Mouse (Mus musculus) midbrain, embryonic 11.5 days (tissue): Measurements from ENCODE around the gene Cct5. TPM values are rescaled to one million over a fixed set of nuclear protein-coding genes. Genes with fewer than 3 reads are reported as not detected.

Source experiments
- ATAC-seq: fragments of 200-750 bp; cut with Nextera tagmentation; 2 replicates; pipeline ENCODE4 v1.8.0; 2017; ENCODE audit warnings: moderate TSS enrichment, moderate library complexity; ENCODE audit not compliant: low FRiP score
- DNase-seq: peaks from one replicate; pipeline ENCODE4 v3.0.0; 2015; ENCODE audit warnings: low spot score; ENCODE audit errors: missing footprints
- H3K27ac ChIP-seq: fragments of 300-500 bp; sonication (generic); 2 replicates; pipeline ENCODE4 v1.5.1; 2014; ENCODE audit warnings: low read depth, low read length
- H3K27me3 ChIP-seq: fragments of 300-500 bp; sonication (generic); 2 replicates; pipeline ENCODE4 v1.6.1; 2014; ENCODE audit warnings: mild to moderate bottlenecking, low read length, moderate library complexity, mixed read lengths; ENCODE audit not compliant: control insufficient read depth, insufficient read depth
- H3K36me3 ChIP-seq: fragments of 300-500 bp; sonication (generic); 2 replicates; pipeline ENCODE4 v1.6.1; 2014; ENCODE audit warnings: mild to moderate bottlenecking, low read length, moderate library complexity, mixed read lengths; ENCODE audit not compliant: control insufficient read depth, insufficient read depth
- H3K4me1 ChIP-seq: fragments of 300-500 bp; sonication (generic); 2 replicates; pipeline ENCODE4 v1.6.1; 2014; ENCODE audit warnings: low read length; ENCODE audit not compliant: control insufficient read depth, insufficient read depth
- H3K4me2 ChIP-seq: fragments of 300-500 bp; sonication (generic); 2 replicates; pipeline ENCODE4 v1.6.1; 2014; ENCODE audit warnings: mild to moderate bottlenecking, moderate library complexity
- H3K4me3 ChIP-seq: fragments of 300-500 bp; sonication (generic); 2 replicates; pipeline ENCODE4 v1.5.1; 2014; ENCODE audit warnings: low read depth, low read length
- H3K9ac ChIP-seq: fragments of 300-500 bp; sonication (generic); 2 replicates; pipeline ENCODE4 v1.6.1; 2014; ENCODE audit warnings: low read length
- H3K9me3 ChIP-seq: fragments of 300-500 bp; sonication (generic); 2 replicates; pipeline ENCODE4 v1.6.1; 2016; ENCODE audit warnings: low read length; ENCODE audit not compliant: control insufficient read depth
- WGBS: fragments of 180-500 bp; shearing (Covaris S2); extraction: QIAGEN DNeasy Blood & Tissue Kit; methylation state at CpG from one replicate; pipeline ENCODE4 v1.1.7; 2014; 5-methylcytosine and 5-hydroxymethylcytosine counted together
- polyA plus RNA-seq: library from polyadenylated mRNA; unstranded; fragments of >200 nt; fragmentation: Nextera tagmentation; extraction: Ambion mirVana; gene quantifications from 2 replicates; pipeline ENCODE4 v1.2.1, GENCODE M21; 2014

The Cct5 gene
- polyA plus RNA-seq, 1 experiment from 2014 or later: 728 TPM

- Histone ChIP-seq H3K4me3 (no peak overlapping the region), H3K9ac (no peak overlapping the region), H3K27me3 (no peaks in the 10 kb centered on the region), H3K9me3 (no peaks in the 10 kb centered on the region), H3K27ac (no peak overlapping the region), H3K4me2 (no peak overlapping the region), H3K4me1 (no peaks in the 10 kb centered on the region), H3K36me3 (no peaks in the 10 kb centered on the region)
- ATAC-seq: no peak
- DNase-seq: no peak
- WGBS: 93% methylated on average over 3 of the region's 3 CpGs
Measured at GRCm38 (mm10) chr15:31629556-31629955, 28.0 kb upstream of the Cct5 start.

DNA sequence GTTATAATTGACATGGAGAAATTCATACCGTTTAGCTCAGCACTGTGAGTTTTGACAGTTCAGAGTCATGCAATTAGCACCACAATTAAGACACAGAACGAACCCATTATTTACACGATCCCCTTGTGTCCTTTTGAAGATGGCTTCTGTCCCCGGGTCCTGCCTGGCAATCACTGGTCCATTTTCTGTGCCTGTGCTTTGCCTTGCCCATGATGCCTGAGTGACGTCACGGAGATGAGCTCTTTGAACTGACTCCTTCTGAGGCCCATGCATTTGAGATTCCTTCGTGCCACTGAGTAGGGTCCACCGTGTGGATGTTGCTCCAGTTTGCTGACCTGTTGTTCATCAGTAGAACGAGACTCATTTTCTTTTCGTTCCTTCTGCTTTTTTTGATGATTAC lies 26.6 kb upstream of the Cct5 start:
- ATAC-seq: no peak
- WGBS: 74% methylated on average over 10 of the region's 10 CpGs
- no peaks in the 10 kb centered on the region for H3K9me3 ChIP-seq
- no peaks in the 10 kb centered on the region for H3K4me1 ChIP-seq
- no peaks in the 10 kb centered on the region for H3K36me3 ChIP-seq
- no peaks in the 10 kb centered on the region for H3K27me3 ChIP-seq
- no peak overlapping the region for H3K9ac ChIP-seq
- no peak overlapping the region for H3K4me3 ChIP-seq
- no peak for DNase-seq
- no peak overlapping the region for H3K27ac ChIP-seq
- H3K4me2 ChIP-seq: no peak overlapping the region

DNA sequence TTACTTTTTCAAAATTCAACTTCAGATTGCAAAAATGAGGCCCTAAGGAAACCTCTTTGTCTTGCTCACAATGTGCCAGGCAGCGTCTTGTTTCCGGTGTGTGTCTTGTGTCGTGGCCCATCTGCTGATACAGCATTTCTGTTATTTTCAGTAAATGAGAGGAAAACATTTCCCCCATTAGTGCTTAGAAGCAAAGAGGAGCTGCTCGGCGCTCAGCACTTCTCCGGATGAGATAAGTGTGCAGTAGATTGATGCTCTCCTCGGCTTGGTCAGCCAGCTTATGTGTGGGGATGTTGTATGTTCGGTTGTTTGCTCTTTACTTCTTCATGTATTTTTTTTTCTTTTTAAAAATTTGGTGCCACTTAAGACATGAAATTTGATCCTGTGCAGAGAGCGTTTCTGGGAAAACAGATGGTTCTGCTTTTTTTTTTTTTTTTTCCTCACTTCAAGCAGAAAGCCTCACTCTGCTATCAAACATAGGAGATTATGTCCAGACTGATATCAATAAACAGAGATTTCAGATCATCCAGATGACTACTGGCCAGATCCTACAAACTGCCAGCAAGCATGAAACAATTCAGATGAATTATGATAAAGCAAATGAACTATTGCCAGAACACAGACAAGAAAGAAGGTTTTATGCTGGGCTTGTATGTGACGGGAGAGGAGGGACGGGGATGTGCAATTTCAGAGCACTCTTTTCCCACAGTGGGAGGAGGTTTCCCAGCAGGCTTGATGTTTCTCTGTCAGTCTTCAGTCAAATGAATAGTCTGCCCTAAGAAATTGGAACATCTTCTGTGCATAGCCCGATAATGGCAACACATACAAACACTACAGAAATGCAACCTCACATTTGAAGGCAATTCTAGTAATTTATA lies 25.9 kb upstream of the Cct5 start:
- no peak for DNase-seq

DNA sequence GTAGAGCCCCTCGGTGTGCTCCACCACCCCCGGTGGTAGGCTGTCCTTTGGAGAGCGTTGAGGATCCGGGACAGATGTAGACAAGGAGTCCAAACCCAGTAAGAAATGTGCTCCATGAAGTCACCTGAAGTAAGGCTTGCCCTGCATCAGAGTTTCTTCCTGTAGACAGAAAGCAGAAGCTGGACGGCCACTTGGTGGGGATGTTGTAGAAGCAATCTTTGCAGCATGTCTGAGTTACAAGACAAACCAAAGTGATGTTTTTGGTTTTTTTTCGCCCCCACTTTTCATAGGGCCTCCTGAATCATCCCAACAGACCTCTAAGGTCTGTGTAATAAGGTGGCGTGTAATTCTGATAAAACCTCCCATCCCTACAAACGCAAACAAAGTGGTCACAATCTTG lies 17.9 kb upstream of the Cct5 start:
- Histone ChIP-seq H3K4me2 (no peak overlapping the region), H3K4me1 (no peaks in the 10 kb centered on the region), H3K36me3 (peaks cover 7% of the 10 kb centered on the region), H3K27me3 (no peaks in the 10 kb centered on the region), H3K4me3 (no peak overlapping the region), H3K9me3 (no peaks in the 10 kb centered on the region), H3K27ac (no peak overlapping the region), H3K9ac (no peak overlapping the region)
- WGBS: 94% methylated on average over 8 of the region's 8 CpGs
- no peak for DNase-seq
- ATAC-seq: no peak

More for the DNA sequence above, 25.9 kb upstream of the Cct5 start:
- no peak for ATAC-seq
- Histone ChIP-seq H3K27ac (no peak overlapping the region), H3K9me3 (no peaks in the 10 kb centered on the region), H3K4me2 (no peak overlapping the region), H3K36me3 (no peaks in the 10 kb centered on the region), H3K4me1 (no peaks in the 10 kb centered on the region), H3K9ac (no peak overlapping the region), H3K4me3 (no peak overlapping the region), H3K27me3 (no peaks in the 10 kb centered on the region)
- WGBS: 77% methylated on average over 12 of the region's 12 CpGs

- no peak for DNase-seq
- Histone ChIP-seq H3K9ac (no peak overlapping the region), H3K4me3 (no peak overlapping the region), H3K36me3 (peaks cover 7% of the 10 kb centered on the region), H3K27ac (no peak overlapping the region), H3K27me3 (no peaks in the 10 kb centered on the region), H3K4me1 (no peaks in the 10 kb centered on the region), H3K9me3 (no peaks in the 10 kb centered on the region), H3K4me2 (no peak overlapping the region)
- 95% methylated on average over 9 of the region's 9 CpGs for WGBS
- no peak for ATAC-seq
Measured at GRCm38 (mm10) chr15:31617261-31617660, 15.7 kb upstream of the Cct5 start.

DNA sequence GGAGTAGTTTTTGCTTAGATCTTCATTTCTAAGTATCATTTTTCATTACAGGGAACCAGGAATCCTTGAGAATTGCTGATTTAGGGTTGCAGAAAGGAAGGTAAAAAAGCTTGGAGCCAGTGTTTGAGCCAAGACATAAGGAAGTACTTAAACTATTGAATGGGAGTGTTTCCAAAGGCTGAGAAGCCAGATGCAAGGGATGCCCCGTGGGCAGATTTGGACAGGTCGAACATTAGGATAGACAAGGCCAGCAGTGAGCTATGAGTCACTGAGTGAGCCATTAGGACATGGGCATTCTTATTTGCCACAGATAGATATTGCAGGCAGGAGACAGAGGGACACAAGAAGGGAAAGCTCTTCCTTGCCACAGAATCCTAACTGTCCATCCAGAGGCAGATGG lies 13.1 kb upstream of the Cct5 start:
- peaks cover 8% of the 10 kb centered on the region; the same call in 1 of the 2 replicates for H3K36me3 ChIP-seq
- H3K4me3 ChIP-seq: no peak overlapping the region
- no peak overlapping the region for H3K9ac ChIP-seq
- H3K27ac ChIP-seq: no peak overlapping the region
- 94% methylated on average over 2 of the region's 2 CpGs for WGBS
- H3K27me3 ChIP-seq: no peaks in the 10 kb centered on the region
- no peaks in the 10 kb centered on the region for H3K4me1 ChIP-seq
- DNase-seq (no peak), ATAC-seq (no peak)
- no peaks in the 10 kb centered on the region for H3K9me3 ChIP-seq
- no peak overlapping the region for H3K4me2 ChIP-seq

GRCm38 (mm10) chr15:31613826-31614453 lies 12.3 kb upstream of the Cct5 start:
- 91% methylated on average over 6 of the region's 6 CpGs for WGBS
- Histone ChIP-seq H3K4me1 (no peaks in the 10 kb centered on the region), H3K27ac (no peak overlapping the region), H3K9ac (no peak overlapping the region), H3K9me3 (no peaks in the 10 kb centered on the region), H3K4me2 (no peak overlapping the region), H3K36me3 (peaks cover 8% of the 10 kb centered on the region; the same call in 1 of the 2 replicates), H3K27me3 (no peaks in the 10 kb centered on the region), H3K4me3 (no peak overlapping the region)
- DNase-seq: no peak
- ATAC-seq: no peak

DNA sequence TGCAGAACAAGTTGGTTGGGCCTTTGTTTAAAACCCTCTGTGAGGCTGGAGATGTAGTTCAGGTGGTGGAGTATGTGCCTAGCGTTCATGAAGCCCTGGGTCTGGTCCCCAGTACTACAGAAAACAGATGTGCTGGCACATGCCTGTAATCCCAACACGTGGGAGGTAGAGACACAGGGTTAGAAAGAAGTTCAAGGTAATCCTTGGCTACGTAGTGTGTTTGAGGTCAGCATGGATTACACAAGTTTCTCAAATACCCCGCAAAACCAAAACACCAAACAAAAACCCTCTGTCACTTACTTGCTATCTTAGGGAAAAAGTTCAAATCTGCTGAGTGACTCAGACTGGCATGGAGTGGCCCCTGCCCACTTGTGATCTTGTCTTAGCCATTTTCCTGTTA lies 10.4 kb upstream of the Cct5 start:
- Histone ChIP-seq H3K9ac (no peak overlapping the region), H3K36me3 (peaks cover 5% of the 10 kb centered on the region; the same call in 1 of the 2 replicates), H3K4me2 (no peak overlapping the region), H3K9me3 (no peaks in the 10 kb centered on the region), H3K27ac (no peak overlapping the region), H3K27me3 (no peaks in the 10 kb centered on the region), H3K4me1 (no peaks in the 10 kb centered on the region), H3K4me3 (no peak overlapping the region)
- no peak for DNase-seq
- WGBS: 86% methylated on average over 4 of the region's 4 CpGs
- no peak for ATAC-seq

- H3K4me2 ChIP-seq: no peak overlapping the region
- no peak for DNase-seq
- H3K9me3 ChIP-seq: no peaks in the 10 kb centered on the region
- H3K36me3 ChIP-seq: peaks cover 3% of the 10 kb centered on the region; the same call in 1 of the 2 replicates
- no peak for ATAC-seq
- 71% methylated on average over 3 of the region's 3 CpGs for WGBS
- H3K27ac ChIP-seq: no peak overlapping the region
- H3K9ac ChIP-seq: no peak overlapping the region
- H3K4me3 ChIP-seq: no peak overlapping the region
- no peaks in the 10 kb centered on the region for H3K27me3 ChIP-seq
- H3K4me1 ChIP-seq: no peaks in the 10 kb centered on the region
Measured at GRCm38 (mm10) chr15:31611027-31611426, 9.4 kb upstream of the Cct5 start.
